In genomic region chr4:45783671-45784070, GRCm38 (mm10) we compare ENCODE assay signal across 26 mouse cellular contexts. TPM values are rescaled to one million over a fixed set of nuclear protein-coding genes. Genes with fewer than 3 reads are reported as not detected.
DNase-seq lines count a peak whose midpoint lies in the region; ATAC-seq and TF ChIP-seq lines count a peak whose summit lies in the region.
"Had no signal": no experiment of that assay in that cellular context is flagged by ENCODE, and none has a peak within 500 bp of the region (broad histone marks: within the 10 kb centered on the region; RNA-seq: fewer than 3 reads in every experiment).

No protein-coding gene starts in this region.

- no peak overlapping the region for H3K27ac ChIP-seq in heart, embryonic 12.5 days (ENCODE audit: poor library complexity, severe bottlenecking)
- no peak overlapping the region for H3K27ac ChIP-seq in hindbrain, postnatal 0 days
- no peak overlapping the region for H3K27ac ChIP-seq in hindbrain, embryonic 12.5 days
- H3K27ac ChIP-seq in liver, adult 2 months (replicated peaks; ENCODE audit: insufficient read depth, low read depth, low read length), result no peak overlapping the region
- no peak overlapping the region for H3K27ac ChIP-seq in liver, embryonic 11.5 days (ENCODE audit: low read depth, low read length)
- no peak overlapping the region for H3K27ac ChIP-seq in small intestine, adult 2 months (ENCODE audit: insufficient read depth, low read depth, low read length)
- H3K27ac ChIP-seq: embryonic facial prominence, embryonic 10.5 days; heart, embryonic 13.5 days; hindbrain, embryonic 14.5 days; kidney, embryonic 15.5 days; liver, embryonic 15.5 days; midbrain, embryonic 10.5 days; neural tube, embryonic 15.5 days had no signal

- H3K27me3 ChIP-seq in heart, embryonic 12.5 days (replicated peaks), result peaks cover 33% of the 10 kb centered on the region
- no peaks in the 10 kb centered on the region for H3K27me3 ChIP-seq in hindbrain, postnatal 0 days (ENCODE audit: insufficient read depth, low read length)
- H3K27me3 ChIP-seq in hindbrain, embryonic 12.5 days, result no peaks in the 10 kb centered on the region
- no peaks in the 10 kb centered on the region for H3K27me3 ChIP-seq in liver, adult 2 months (ENCODE audit: control insufficient read depth, insufficient read depth, low read length)
- H3K27me3 ChIP-seq in liver, embryonic 11.5 days (replicated peaks; ENCODE audit: control insufficient read depth, insufficient read depth, low read length), result no peaks in the 10 kb centered on the region
- H3K27me3 ChIP-seq in small intestine, adult 2 months (ENCODE audit: control insufficient read depth, insufficient read depth, low read length), result no peaks in the 10 kb centered on the region
- H3K27me3 ChIP-seq: kidney, embryonic 15.5 days; liver, embryonic 15.5 days; neural tube, embryonic 15.5 days had no signal

- 0 out of 2 replicates have a peak, but pooled peaks have one; percentile 25 for ATAC-seq in heart, embryonic 12.5 days (ENCODE audit: insufficient number of reproducible peaks, low FRiP score)
- no peak for ATAC-seq in hindbrain, postnatal 0 days
- no peak for ATAC-seq in hindbrain, embryonic 12.5 days (ENCODE audit: low FRiP score)
- ATAC-seq in liver, embryonic 11.5 days (replicated peaks; ENCODE audit: low FRiP score), result no peak
- ATAC-seq: forebrain, embryonic 16.5 days had no signal

- no peak overlapping the region for H3K4me3 ChIP-seq in heart, embryonic 12.5 days
- H3K4me3 ChIP-seq in hindbrain, postnatal 0 days (ENCODE audit: low read length), result no peak overlapping the region
- no peak overlapping the region for H3K4me3 ChIP-seq in hindbrain, embryonic 12.5 days
- H3K4me3 ChIP-seq in liver, adult 2 months (ENCODE audit: insufficient read depth, low read depth, low read length), result no peak overlapping the region
- H3K4me3 ChIP-seq in liver, embryonic 11.5 days (ENCODE audit: low read depth, low read length), result no peak overlapping the region
- H3K4me3 ChIP-seq in small intestine, adult 2 months (ENCODE audit: low read depth, low read length), result no peak overlapping the region
- H3K4me3 ChIP-seq: embryonic facial prominence, embryonic 10.5 days; heart, embryonic 13.5 days; kidney, embryonic 15.5 days; liver, embryonic 15.5 days; midbrain, embryonic 10.5 days; neural tube, embryonic 15.5 days had no signal

- 34% methylated on average over 1 of the region's 1 CpGs for WGBS in heart, embryonic 12.5 days
- WGBS in hindbrain, postnatal 0 days, result 66% methylated on average over 1 of the region's 1 CpGs
- 64% methylated on average over 1 of the region's 1 CpGs for WGBS in hindbrain, embryonic 12.5 days
- 92% methylated on average over 1 of the region's 1 CpGs for WGBS in liver, adult 2 months
- WGBS in liver, embryonic 11.5 days, result 54% methylated on average over 1 of the region's 1 CpGs
- 48% methylated on average over 1 of the region's 1 CpGs for WGBS in small intestine, adult 2 months

- no peak overlapping the region for H3K9ac ChIP-seq in heart, embryonic 12.5 days
- no peak overlapping the region for H3K9ac ChIP-seq in hindbrain, postnatal 0 days (replicated peaks; ENCODE audit: low read length)
- no peak overlapping the region for H3K9ac ChIP-seq in hindbrain, embryonic 12.5 days
- H3K9ac ChIP-seq in liver, adult 2 months (ENCODE audit: low read depth, low read length), result no peak overlapping the region
- H3K9ac ChIP-seq in liver, embryonic 11.5 days (ENCODE audit: low read depth, low read length), result no peak overlapping the region
- H3K9ac ChIP-seq: heart, embryonic 13.5 days; hindbrain, embryonic 14.5 days; kidney, embryonic 15.5 days; liver, embryonic 15.5 days; neural tube, embryonic 15.5 days had no signal

- H3K9me3 ChIP-seq in heart, embryonic 12.5 days (replicated peaks), result no peaks in the 10 kb centered on the region
- H3K9me3 ChIP-seq in hindbrain, postnatal 0 days (ENCODE audit: low read length), result no peaks in the 10 kb centered on the region
- no peaks in the 10 kb centered on the region for H3K9me3 ChIP-seq in hindbrain, embryonic 12.5 days (replicated peaks)
- no peaks in the 10 kb centered on the region for H3K9me3 ChIP-seq in liver, embryonic 11.5 days (ENCODE audit: control insufficient read depth, low read length)
- H3K9me3 ChIP-seq: embryonic facial prominence, embryonic 10.5 days; heart, embryonic 13.5 days; kidney, embryonic 15.5 days; liver, embryonic 15.5 days; midbrain, embryonic 10.5 days; neural tube, embryonic 15.5 days had no signal

- H3K4me2 ChIP-seq in heart, embryonic 12.5 days, result no peak overlapping the region
- H3K4me2 ChIP-seq in hindbrain, postnatal 0 days (ENCODE audit: low read depth, low read length), result no peak overlapping the region
- no peak overlapping the region for H3K4me2 ChIP-seq in hindbrain, embryonic 12.5 days (replicated peaks)
- H3K4me2 ChIP-seq in liver, embryonic 11.5 days, result no peak overlapping the region
- H3K4me2 ChIP-seq: heart, embryonic 13.5 days; hindbrain, embryonic 14.5 days; kidney, embryonic 15.5 days; liver, embryonic 15.5 days; neural tube, embryonic 15.5 days had no signal

- peak; percentile 35 for TF ChIP-seq CTCF in hindbrain, postnatal 0 days (IDR thresholded peaks at IDR 0.05; ENCODE audit: low read depth)
- TF ChIP-seq CTCF in liver, adult 2 months (IDR thresholded peaks at IDR 0.05; ENCODE audit: low read depth, low read length), result peak; percentile 18; the same call in 1 of the 2 replicates
- peak; percentile 10; the same call in 1 of the 2 replicates for TF ChIP-seq CTCF in small intestine, adult 2 months (IDR thresholded peaks at IDR 0.05; ENCODE audit: extremely low read depth, insufficient read length, insufficient replicate concordance, low read depth, low read length)

- H3K4me1 ChIP-seq in heart, embryonic 12.5 days (replicated peaks), result peaks cover 16% of the 10 kb centered on the region
- no peaks in the 10 kb centered on the region for H3K4me1 ChIP-seq in hindbrain, postnatal 0 days (ENCODE audit: insufficient read depth, low read length)
- H3K4me1 ChIP-seq in hindbrain, embryonic 12.5 days, result peaks cover 9% of the 10 kb centered on the region; the same call in 1 of the 2 replicates
- H3K4me1 ChIP-seq in liver, adult 2 months (ENCODE audit: control insufficient read depth, insufficient read depth, low read length), result no peaks in the 10 kb centered on the region
- H3K4me1 ChIP-seq in liver, embryonic 11.5 days (replicated peaks; ENCODE audit: control insufficient read depth, insufficient read depth, low read length), result peaks cover 5% of the 10 kb centered on the region; the same call in 1 of the 2 replicates
- peaks cover 30% of the 10 kb centered on the region for H3K4me1 ChIP-seq in small intestine, adult 2 months (ENCODE audit: control insufficient read depth, insufficient read depth, insufficient read length, low read length)

- H3K79me2 ChIP-seq in liver, adult 2 months (ENCODE audit: control insufficient read depth, insufficient read depth, low read length), result no peaks in the 10 kb centered on the region

- no peaks in the 10 kb centered on the region for H3K36me3 ChIP-seq in heart, embryonic 12.5 days
- no peaks in the 10 kb centered on the region for H3K36me3 ChIP-seq in hindbrain, postnatal 0 days (ENCODE audit: insufficient read depth, low read length)
- H3K36me3 ChIP-seq in hindbrain, embryonic 12.5 days, result no peaks in the 10 kb centered on the region
- no peaks in the 10 kb centered on the region for H3K36me3 ChIP-seq in liver, adult 2 months (ENCODE audit: control insufficient read depth, insufficient read depth, low read length)
- H3K36me3 ChIP-seq in liver, embryonic 11.5 days (ENCODE audit: control insufficient read depth, insufficient read depth, low read length), result no peaks in the 10 kb centered on the region
- H3K36me3 ChIP-seq in small intestine, adult 2 months (ENCODE audit: control insufficient read depth, insufficient read depth, low read length), result no peaks in the 10 kb centered on the region
- H3K36me3 ChIP-seq: embryonic facial prominence, embryonic 10.5 days; heart, embryonic 13.5 days; kidney, embryonic 15.5 days; liver, embryonic 15.5 days; midbrain, embryonic 10.5 days; neural tube, embryonic 15.5 days had no signal

- TF ChIP-seq POLR2A in liver, adult 2 months (IDR thresholded peaks at IDR 0.05; ENCODE audit: extremely low read depth, insufficient read depth, low read length), result no peak
- TF ChIP-seq POLR2A in small intestine, adult 2 months (IDR thresholded peaks at IDR 0.05; ENCODE audit: low read depth, low read length), result no peak

- DNase-seq in heart, adult 11 months, result no peak
- no peak for DNase-seq in hindbrain, postnatal 0 days (ENCODE audit: low spot score)
- no peak for DNase-seq in liver, adult 2 months (ENCODE audit: extremely low read depth, low read depth, low spot score)
- no peak for DNase-seq in liver, embryonic 11.5 days (ENCODE audit: low spot score)
- DNase-seq in spleen, postnatal 4 days (ENCODE audit: low spot score in 2 of 2), result no peak
- DNase-seq: adrenal gland, postnatal 25 days; cerebellum, adult 11 months; cerebellum, adult 9-11 months; gastrocnemius, postnatal 14 days; lung, postnatal 10 days; right cerebral cortex, adult 18-20 months; right cerebral cortex, postnatal 4 days; thymus, adult 2 months; thymus, postnatal 4 days had no signal

RNA-seq across cellular contexts. Expression of gene Aldh1b1, which starts 15.2 kb away (rescaled TPM):
- polyA plus RNA-seq in heart, embryonic 12.5 days (2016; fragmentation: Nextera tagmentation; extraction: Ambion mirVana), result 104 and 107 TPM in 2 replicates
- total RNA-seq in hindbrain, postnatal 0 days (2014; rRNA removed), result 23.0 and 24.4 TPM in 2 replicates
- polyA plus RNA-seq in hindbrain, postnatal 0 days (2015; fragmentation: Nextera tagmentation; extraction: Ambion mirVana), result 18.8 TPM in 2 replicates
- 7.4 and 7.6 TPM in 2 replicates for polyA plus RNA-seq in hindbrain, embryonic 12.5 days (2016; fragmentation: Nextera tagmentation; extraction: Ambion mirVana)
- total RNA-seq in liver, adult 2 months (2014; rRNA removed), result 80.3 and 156 TPM in 2 replicates
- 96.4 and 108 TPM in 2 replicates for polyA plus RNA-seq in liver, adult 2 months (2012; rRNA removed)
- 10.5 and 13.0 TPM in 2 replicates for polyA plus RNA-seq in liver, embryonic 11.5 days (2014; fragmentation: Nextera tagmentation; extraction: Ambion mirVana)
- 55.3 and 276 TPM in 2 replicates for polyA plus RNA-seq in small intestine, adult 2 months (2012; rRNA removed)

RNA-seq across cellular contexts. Expression of gene Igfbpl1, which starts 43.1 kb away (rescaled TPM):
- polyA plus RNA-seq in heart, embryonic 12.5 days (2016; fragmentation: Nextera tagmentation; extraction: Ambion mirVana), result 6.1 and 7.0 TPM in 2 replicates
- 86.1 and 103 TPM in 2 replicates for total RNA-seq in hindbrain, postnatal 0 days (2014; rRNA removed)
- 20.3 and 22.2 TPM in 2 replicates for polyA plus RNA-seq in hindbrain, postnatal 0 days (2015; fragmentation: Nextera tagmentation; extraction: Ambion mirVana)
- 47.2 and 48.7 TPM in 2 replicates for polyA plus RNA-seq in hindbrain, embryonic 12.5 days (2016; fragmentation: Nextera tagmentation; extraction: Ambion mirVana)
- total RNA-seq in liver, adult 2 months (2014; rRNA removed), result not detected in 2 replicates
- polyA plus RNA-seq in liver, adult 2 months (2012; rRNA removed), result not detected in 2 replicates
- polyA plus RNA-seq in liver, embryonic 11.5 days (2014; fragmentation: Nextera tagmentation; extraction: Ambion mirVana), result 0.26 and 0.40 TPM in 2 replicates
- polyA plus RNA-seq in small intestine, adult 2 months (2012; rRNA removed), result 0.42 TPM in 1 of 2 replicates, not detected in the other
- total RNA-seq: adrenal gland, postnatal 25 days; common myeloid progenitor, adult 5-6 weeks; gastrocnemius, postnatal 14 days had no signal
- polyA plus RNA-seq: liver, embryonic 15.5 days had no signal
